Mouse (Mus musculus) kidney, postnatal 0 days (tissue): Measurements from ENCODE around the gene Ubiad1. TPM values are rescaled to one million over a fixed set of nuclear protein-coding genes. Genes with fewer than 3 reads are reported as not detected.

Source experiments
- ATAC-seq: fragments of 200-750 bp; cut with Nextera tagmentation; replicated peaks from 2 replicates; pipeline ENCODE4 v1.8.0; 2017; ENCODE audit warnings: low read depth, moderate number of reproducible peaks, moderate TSS enrichment, moderate library complexity; ENCODE audit not compliant: low FRiP score
- DNase-seq: peaks from one replicate; pipeline ENCODE4 v3.0.0-alpha.2; 2016; ENCODE audit warnings: low spot score
- H3K27ac ChIP-seq: fragments of 300-500 bp; sonication (generic); 2 replicates; pipeline ENCODE4 v1.5.1; 2014; ENCODE audit warnings: mild to moderate bottlenecking
- H3K27me3 ChIP-seq: fragments of 300-500 bp; sonication (generic); 2 replicates; pipeline ENCODE4 v1.6.1; 2014; ENCODE audit warnings: low read length, mixed read lengths; ENCODE audit not compliant: insufficient read depth
- H3K36me3 ChIP-seq: fragments of 300-500 bp; sonication (generic); 2 replicates; pipeline ENCODE4 v1.6.1; 2014; ENCODE audit warnings: low read length, mixed read lengths; ENCODE audit not compliant: insufficient read depth
- H3K4me1 ChIP-seq: fragments of 300-500 bp; sonication (generic); replicated peaks from 2 replicates; pipeline ENCODE4 v1.6.1; 2014; ENCODE audit warnings: antibody characterized with exemption, low read length, mixed read lengths; ENCODE audit not compliant: insufficient read depth
- H3K4me2 ChIP-seq: fragments of 300-500 bp; sonication (generic); 2 replicates; pipeline ENCODE4 v1.6.1; 2014; ENCODE audit warnings: mild to moderate bottlenecking, low read length, moderate library complexity, mixed read lengths
- H3K4me3 ChIP-seq: fragments of 300-500 bp; sonication (generic); replicated peaks from 2 replicates; pipeline ENCODE4 v1.5.1; 2014; ENCODE audit warnings: low read depth, low read length
- H3K9ac ChIP-seq: fragments of 300-500 bp; sonication (generic); 2 replicates; pipeline ENCODE4 v1.6.1; 2014; ENCODE audit warnings: low read depth, low read length
- H3K9me3 ChIP-seq: fragments of 300-500 bp; sonication (generic); replicated peaks from 2 replicates; pipeline ENCODE4 v1.6.1; 2016; ENCODE audit warnings: low read length, inconsistent platforms, mixed read lengths
- CTCF ChIP-seq: IDR thresholded peaks from 2 replicates; pipeline ENCODE4 v1.5.1; 2016; ENCODE audit warnings: antibody characterized with exemption, low read depth, mild to moderate bottlenecking, moderate library complexity
- WGBS: fragments of 180-500 bp; shearing (Covaris S2); extraction: QIAGEN DNeasy Blood & Tissue Kit; methylation state at CpG from one replicate; pipeline ENCODE4 v1.1.7; 2014; 5-methylcytosine and 5-hydroxymethylcytosine counted together
- polyA plus RNA-seq: library from polyadenylated mRNA; unstranded; fragments of >200 nt; fragmentation: Nextera tagmentation; extraction: Ambion mirVana; gene quantifications from 2 replicates; pipeline ENCODE4 v1.2.1, GENCODE M21; 2015

The Ubiad1 gene
- polyA plus RNA-seq, 1 experiment from 2014 or later: 23.3 TPM

DNA sequence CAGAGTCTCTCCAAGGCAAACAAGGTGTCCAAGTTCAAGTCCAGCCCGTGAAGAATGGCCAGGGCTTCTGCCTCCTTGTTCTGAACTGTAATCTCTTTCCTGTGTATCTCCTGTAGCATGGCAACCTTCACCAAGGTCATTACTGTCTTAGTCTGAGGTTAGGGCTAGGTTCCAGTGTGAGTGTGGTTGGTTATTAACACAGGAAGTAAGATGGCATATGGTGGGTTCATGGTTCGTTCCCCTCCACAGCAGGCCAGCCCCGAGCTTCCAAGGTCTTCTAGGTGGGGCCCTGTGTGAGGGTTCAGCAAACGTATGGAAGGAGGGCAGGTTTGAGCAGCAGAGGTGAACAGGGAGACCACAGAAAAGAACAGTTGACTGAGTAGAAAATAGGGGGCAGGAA is 12.1 kb downstream of the Ubiad1 start:
- no peak for DNase-seq
- no peak for ATAC-seq

DNA sequence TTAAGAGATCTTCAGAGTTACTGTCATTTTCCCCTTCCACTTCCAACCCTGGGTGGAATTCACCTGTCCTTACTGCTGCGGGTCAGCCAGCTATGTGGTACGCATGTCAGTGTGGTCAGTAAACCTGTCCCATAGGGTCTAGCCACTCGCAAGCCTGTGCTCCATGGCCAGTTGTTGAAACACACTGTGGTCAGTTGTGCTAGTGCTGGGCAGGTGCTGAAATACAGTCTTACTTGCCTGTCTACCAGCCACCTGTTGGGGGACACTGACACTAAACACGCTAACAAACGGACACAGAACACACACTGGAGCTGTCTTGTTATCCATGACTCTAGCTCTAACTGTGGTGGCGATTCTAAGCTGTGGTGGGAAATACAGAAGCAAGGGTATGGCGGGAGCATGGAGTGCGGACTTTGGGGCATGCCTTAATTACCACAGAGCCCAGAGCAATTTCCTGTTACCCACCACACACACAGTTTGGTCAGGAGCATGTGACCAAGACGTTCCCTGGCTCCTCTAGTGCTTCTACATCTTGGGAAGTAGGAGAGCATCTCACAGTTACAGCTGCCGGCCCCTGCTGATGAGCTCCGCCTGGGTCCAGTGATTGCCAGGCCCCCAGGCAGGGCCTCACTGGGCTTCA is 13.6 kb downstream of the Ubiad1 start:
- no peak for DNase-seq
- Histone ChIP-seq H3K9ac (no peak overlapping the region), H3K4me3 (no peak overlapping the region), H3K27ac (no peak overlapping the region), H3K27me3 (no peaks in the 10 kb centered on the region), H3K36me3 (peaks cover 7% of the 10 kb centered on the region; the same call in 1 of the 2 replicates), H3K4me1 (no peaks in the 10 kb centered on the region), H3K9me3 (no peaks in the 10 kb centered on the region), H3K4me2 (no peak overlapping the region)
- WGBS: 75% methylated on average over 11 of the region's 11 CpGs
- no peak for ATAC-seq
- no peak for TF ChIP-seq CTCF

More for the DNA sequence above, 12.1 kb downstream of the Ubiad1 start:
- Histone ChIP-seq H3K4me3 (no peak overlapping the region), H3K27ac (no peak overlapping the region), H3K36me3 (peaks cover 7% of the 10 kb centered on the region; the same call in 1 of the 2 replicates), H3K4me1 (no peaks in the 10 kb centered on the region), H3K9me3 (no peaks in the 10 kb centered on the region), H3K4me2 (no peak overlapping the region), H3K27me3 (no peaks in the 10 kb centered on the region), H3K9ac (no peak overlapping the region)
- WGBS: 65% methylated on average over 4 of the region's 4 CpGs
- TF ChIP-seq CTCF: no peak

DNA sequence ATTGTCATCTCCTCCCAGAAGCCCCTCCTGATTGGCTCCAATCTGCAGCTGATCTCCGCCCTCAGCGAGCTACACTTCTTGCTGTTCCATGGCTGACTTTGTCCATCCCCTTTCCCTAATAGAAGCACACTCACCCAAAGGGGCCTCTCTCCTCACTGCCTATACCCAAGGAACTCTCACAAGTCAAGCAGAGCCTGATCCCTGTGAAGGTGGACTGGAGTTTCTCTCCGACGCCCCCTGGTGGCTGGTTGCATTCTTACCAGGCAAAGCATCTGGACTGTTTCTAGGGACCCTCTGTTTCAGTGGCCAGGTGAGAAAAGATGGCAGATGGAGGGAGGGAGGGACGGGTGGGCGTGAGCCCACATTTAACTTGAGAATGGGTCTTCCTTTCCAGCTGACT is 14.9 kb downstream of the Ubiad1 start:
- peak; percentile 92 for TF ChIP-seq CTCF
- 19% methylated on average over 6 of the region's 6 CpGs for WGBS
- no peak overlapping the region for H3K27ac ChIP-seq
- H3K4me1 ChIP-seq: no peaks in the 10 kb centered on the region
- peak; percentile 37; the same call in 1 of the 2 replicates for ATAC-seq
- no peak overlapping the region for H3K4me2 ChIP-seq
- H3K36me3 ChIP-seq: 0 out of 2 replicates have a peak, but pooled peaks cover 7% of the 10 kb centered on the region
- peak; percentile 81 for DNase-seq
- no peaks in the 10 kb centered on the region for H3K9me3 ChIP-seq
- no peak overlapping the region for H3K9ac ChIP-seq
- H3K4me3 ChIP-seq: no peak overlapping the region
- H3K27me3 ChIP-seq: no peaks in the 10 kb centered on the region

DNA sequence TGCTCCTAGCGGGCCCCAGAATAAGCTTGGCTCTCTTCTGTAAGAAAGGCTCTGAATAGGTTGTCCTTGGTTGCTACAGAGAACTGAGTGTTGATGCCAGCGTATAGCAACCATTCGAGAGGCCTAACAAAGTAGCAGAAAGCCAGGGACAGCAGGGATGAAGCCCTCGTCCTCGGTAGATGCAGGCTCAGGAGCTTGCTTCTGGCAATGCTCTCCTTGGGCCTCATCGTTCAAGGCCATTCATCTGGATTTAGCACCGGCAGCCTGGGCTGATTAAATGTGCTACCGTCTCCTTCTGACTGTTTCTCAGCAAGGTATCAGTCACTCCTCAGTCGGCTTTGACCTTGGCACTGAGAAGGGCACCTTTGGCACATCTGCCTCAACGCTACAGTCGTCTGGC is 15.4 kb downstream of the Ubiad1 start:
- ATAC-seq (no peak), DNase-seq (no peak)
- H3K4me3 ChIP-seq: no peak overlapping the region
- H3K36me3 ChIP-seq: 0 out of 2 replicates have a peak, but pooled peaks cover 4% of the 10 kb centered on the region
- TF ChIP-seq CTCF: no peak
- no peaks in the 10 kb centered on the region for H3K27me3 ChIP-seq
- no peaks in the 10 kb centered on the region for H3K9me3 ChIP-seq
- H3K4me1 ChIP-seq: no peaks in the 10 kb centered on the region
- H3K9ac ChIP-seq: no peak overlapping the region
- no peak overlapping the region for H3K4me2 ChIP-seq
- no peak overlapping the region for H3K27ac ChIP-seq
- WGBS: 93% methylated on average over 11 of the region's 11 CpGs

DNA sequence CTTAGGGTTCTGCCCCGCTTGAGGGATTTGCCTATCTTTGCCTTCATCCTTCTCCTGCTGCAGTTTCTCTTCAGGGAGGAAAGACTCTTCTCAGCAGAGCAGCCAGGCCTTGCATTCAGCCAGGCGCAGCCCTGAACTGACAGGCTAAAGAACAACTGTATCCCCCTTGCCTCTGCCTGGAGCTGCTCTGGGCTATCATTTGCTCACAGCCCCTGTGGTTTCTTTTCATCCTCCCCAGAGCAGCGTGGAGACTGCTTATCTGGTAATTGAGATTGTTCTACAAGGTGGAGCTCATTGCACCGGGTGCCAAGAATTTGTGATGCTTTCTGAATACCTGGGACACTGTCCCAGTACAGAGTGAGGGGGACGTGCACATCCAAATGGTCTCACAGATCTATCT is 16.0 kb downstream of the Ubiad1 start:
- no peaks in the 10 kb centered on the region for H3K9me3 ChIP-seq
- no peak overlapping the region for H3K27ac ChIP-seq
- no peaks in the 10 kb centered on the region for H3K27me3 ChIP-seq
- no peaks in the 10 kb centered on the region for H3K4me1 ChIP-seq
- no peak overlapping the region for H3K4me2 ChIP-seq
- ATAC-seq (no peak), DNase-seq (no peak)
- no peak for TF ChIP-seq CTCF
- WGBS: 73% methylated on average over 5 of the region's 5 CpGs
- no peak overlapping the region for H3K4me3 ChIP-seq
- H3K36me3 ChIP-seq: 0 out of 2 replicates have a peak, but pooled peaks cover 4% of the 10 kb centered on the region
- no peak overlapping the region for H3K9ac ChIP-seq

DNA sequence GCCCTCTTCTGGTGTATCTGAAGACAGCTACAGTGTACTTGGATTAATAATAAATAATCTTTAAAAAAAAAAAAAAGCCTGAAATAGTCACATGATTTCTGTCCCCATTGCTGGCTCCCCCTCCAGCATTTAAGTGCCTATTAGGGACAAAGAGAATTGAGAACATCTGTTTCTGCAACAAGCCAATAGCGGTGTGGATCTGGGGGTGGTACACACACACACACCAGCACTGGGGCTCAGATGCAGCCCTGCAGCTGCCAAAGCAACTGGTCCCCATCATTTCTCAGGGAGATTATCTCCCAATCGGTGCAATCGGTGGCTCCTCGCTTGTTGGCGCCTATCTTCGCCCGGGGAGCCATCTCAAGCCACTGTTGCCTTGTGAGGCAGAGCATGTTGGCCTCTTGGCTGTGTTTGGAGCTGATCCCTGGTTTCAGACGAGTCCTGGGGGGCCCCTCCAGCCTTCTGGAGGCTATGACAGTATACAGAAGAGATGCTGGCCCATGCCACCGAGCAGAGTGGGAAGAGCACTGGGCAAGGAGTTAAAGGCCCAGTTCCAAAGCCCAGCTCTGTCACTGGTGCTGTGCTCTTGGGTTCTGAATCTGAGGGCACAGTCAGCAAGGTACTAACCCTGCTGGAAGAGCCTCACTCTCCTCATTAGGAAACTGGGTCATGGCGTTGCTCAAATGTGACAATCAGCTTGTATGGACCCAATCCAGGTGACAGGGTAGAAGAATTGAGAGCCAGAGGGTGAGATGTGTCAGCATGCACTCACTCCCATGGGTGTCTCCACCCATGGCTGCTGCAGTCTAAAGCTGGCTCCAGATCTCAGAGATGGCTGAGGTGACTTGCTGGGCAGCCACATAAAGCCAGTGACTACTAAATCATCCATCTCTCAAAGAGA is 17.4 kb downstream of the Ubiad1 start:
- no peak for ATAC-seq
- Histone ChIP-seq H3K9me3 (no peaks in the 10 kb centered on the region), H3K36me3 (0 out of 2 replicates have a peak, but pooled peaks cover 4% of the 10 kb centered on the region), H3K27ac (no peak overlapping the region), H3K9ac (no peak overlapping the region), H3K27me3 (no peaks in the 10 kb centered on the region), H3K4me3 (no peak overlapping the region), H3K4me1 (no peaks in the 10 kb centered on the region), H3K4me2 (no peak overlapping the region)
- WGBS: 80% methylated on average over 10 of the region's 10 CpGs
- TF ChIP-seq CTCF: no peak
- no peak for DNase-seq
